Mouse (Mus musculus) kidney, embryonic 15.5 days (tissue): Measurements from ENCODE around the gene Fbxl22. TPM values are rescaled to one million over a fixed set of nuclear protein-coding genes. Genes with fewer than 3 reads are reported as not detected.

ENCODE experiments used
- polyA plus RNA-seq: library from polyadenylated mRNA; unstranded; fragments of >200 nt; fragmentation: Nextera tagmentation; extraction: Ambion mirVana; gene quantifications from 2 replicates; pipeline ENCODE4 v1.2.1, GENCODE M21; 2015

Gene Fbxl22
- polyA plus RNA-seq, 1 experiment from 2014 or later: 7.6 TPM

Other genes starting within 250 kb of the Fbxl22 start
- gene Herc1, start 164.1 kb downstream of the Fbxl22 start, polyA plus RNA-seq: 20.6 and 21.0 TPM in 2 replicates
- 66.2 and 68.0 TPM in 2 replicates for gene Usp3, start 78.5 kb upstream of the Fbxl22 start, polyA plus RNA-seq
- gene Car12, start 199.1 kb upstream of the Fbxl22 start, polyA plus RNA-seq: 14.5 and 15.6 TPM in 2 replicates